Mouse (Mus musculus): ENCODE measurements at regions not wholly inside any gene's neighbourhood (a gene's known extent, or its start where the extent isn't known, plus 50 kb on each side); places are given as distances from the start of the nearest gene placed in this dataset.
A peak's percentile ranks its signal among the peaks of the same experiment; 100 is the strongest.

GRCm38 (mm10) chr10:46321040-46321439 is 743.4 kb downstream of the Hace1 start:
- ATAC-seq = no peak
- Histone ChIP-seq H3K4me1 (no peaks in the 10 kb centered on the region), H3K36me3 (ENCODE audit: poor library complexity, severe bottlenecking) (no peaks in the 10 kb centered on the region), H3K9me3 (replicated peaks) (no peaks in the 10 kb centered on the region; the same call in 1 of the 2 replicates), H3K9ac (no peak overlapping the region), H3K4me3 (no peak overlapping the region), H3K27me3 (no peaks in the 10 kb centered on the region), H3K4me2 (no peak overlapping the region), H3K27ac (no peak overlapping the region)
- 95% methylated on average over 3 of the region's 3 CpGs for WGBS

GRCm38 (mm10) chr10:46329052-46329451 is 751.4 kb downstream of the Hace1 start:
- H3K4me2 ChIP-seq = no peak overlapping the region
- no peaks in the 10 kb centered on the region for H3K36me3 ChIP-seq (ENCODE audit: poor library complexity, severe bottlenecking)
- H3K27me3 ChIP-seq = no peaks in the 10 kb centered on the region
- no peak overlapping the region for H3K4me3 ChIP-seq
- H3K9ac ChIP-seq = no peak overlapping the region
- H3K4me1 ChIP-seq = no peaks in the 10 kb centered on the region
- H3K27ac ChIP-seq = no peak overlapping the region
- 72% methylated on average over 1 of the region's 1 CpGs for WGBS
- ATAC-seq = 0 out of 2 replicates have a peak, but pooled peaks have one; percentile 23
- H3K9me3 ChIP-seq (replicated peaks) = no peaks in the 10 kb centered on the region; the same call in 1 of the 2 replicates

GRCm38 (mm10) chr10:46331599-46332283 is 754.1 kb downstream of the Hace1 start:
- Histone ChIP-seq H3K36me3 (ENCODE audit: poor library complexity, severe bottlenecking) (no peaks in the 10 kb centered on the region), H3K4me1 (no peaks in the 10 kb centered on the region), H3K27ac (no peak overlapping the region)

GRCm38 (mm10) chr10:46333231-46333630 is 755.6 kb downstream of the Hace1 start:
- Histone ChIP-seq H3K4me1 (no peaks in the 10 kb centered on the region), H3K27ac (no peak overlapping the region), H3K9me3 (replicated peaks) (no peaks in the 10 kb centered on the region), H3K4me2 (no peak overlapping the region), H3K27me3 (no peaks in the 10 kb centered on the region), H3K9ac (no peak overlapping the region), H3K4me3 (no peak overlapping the region), H3K36me3 (ENCODE audit: poor library complexity, severe bottlenecking) (no peaks in the 10 kb centered on the region)
- ATAC-seq = no peak

More at GRCm38 (mm10) chr10:46331599-46332283, 754.1 kb downstream of the Hace1 start:
- H3K4me3 ChIP-seq = no peak overlapping the region
- no peak overlapping the region for H3K9ac ChIP-seq
- H3K4me2 ChIP-seq = no peak overlapping the region
- H3K27me3 ChIP-seq = no peaks in the 10 kb centered on the region
- no peaks in the 10 kb centered on the region for H3K9me3 ChIP-seq (replicated peaks)
- ATAC-seq = peak; percentile 87

DNA sequence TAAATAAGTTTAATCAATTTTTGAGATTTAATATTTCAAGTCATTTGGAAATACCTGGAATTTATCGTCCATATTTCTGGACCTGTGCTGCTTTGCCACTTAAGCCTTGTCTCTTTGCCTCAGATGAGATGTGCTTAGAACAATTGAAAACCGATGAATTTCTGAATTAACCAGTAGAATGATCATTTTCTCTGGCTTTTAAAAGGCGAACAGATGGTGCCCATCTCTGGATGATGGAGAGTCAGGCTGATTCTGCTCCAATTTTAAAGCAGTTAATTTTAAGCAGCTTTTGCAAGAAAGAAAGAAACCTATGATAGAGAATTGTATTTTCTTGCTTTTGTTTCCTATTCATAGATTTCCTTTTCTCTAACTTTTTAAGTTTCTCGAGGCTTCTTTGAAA is 767.7 kb downstream of the Hace1 start:
- Histone ChIP-seq H3K9ac (no peak overlapping the region), H3K36me3 (ENCODE audit: poor library complexity, severe bottlenecking) (no peaks in the 10 kb centered on the region), H3K27me3 (no peaks in the 10 kb centered on the region), H3K4me2 (no peak overlapping the region), H3K9me3 (replicated peaks) (no peaks in the 10 kb centered on the region), H3K4me1 (peaks cover 8% of the 10 kb centered on the region), H3K27ac (no peak overlapping the region), H3K4me3 (no peak overlapping the region)
- WGBS = 71% methylated on average over 4 of the region's 4 CpGs
- ATAC-seq = no peak

GRCm38 (mm10) chr10:46349613-46350012 is 772.0 kb downstream of the Hace1 start:
- Histone ChIP-seq H3K27me3 (no peaks in the 10 kb centered on the region), H3K4me2 (no peak overlapping the region), H3K9me3 (replicated peaks) (no peaks in the 10 kb centered on the region), H3K4me1 (peaks cover 9% of the 10 kb centered on the region), H3K36me3 (ENCODE audit: poor library complexity, severe bottlenecking) (no peaks in the 10 kb centered on the region), H3K9ac (no peak overlapping the region), H3K27ac (no peak overlapping the region), H3K4me3 (no peak overlapping the region)
- peak; percentile 72 for ATAC-seq
- 37% methylated on average over 4 of the region's 4 CpGs for WGBS

GRCm38 (mm10) chr10:46350196-46350595 is 772.6 kb downstream of the Hace1 start:
- no peak overlapping the region for H3K27ac ChIP-seq
- H3K4me3 ChIP-seq = no peak overlapping the region
- H3K9ac ChIP-seq = no peak overlapping the region
- no peaks in the 10 kb centered on the region for H3K27me3 ChIP-seq
- H3K4me1 ChIP-seq = peaks cover 9% of the 10 kb centered on the region
- 13% methylated on average over 2 of the region's 2 CpGs for WGBS
- no peak overlapping the region for H3K4me2 ChIP-seq
- ATAC-seq = peak; percentile 70
- H3K9me3 ChIP-seq (replicated peaks) = no peaks in the 10 kb centered on the region
- no peaks in the 10 kb centered on the region for H3K36me3 ChIP-seq (ENCODE audit: poor library complexity, severe bottlenecking)

GRCm38 (mm10) chr10:46356775-46357174 is 779.1 kb downstream of the Hace1 start:
- Histone ChIP-seq H3K9me3 (replicated peaks) (no peaks in the 10 kb centered on the region), H3K36me3 (ENCODE audit: poor library complexity, severe bottlenecking) (no peaks in the 10 kb centered on the region), H3K4me2 (no peak overlapping the region), H3K4me3 (no peak overlapping the region), H3K4me1 (no peaks in the 10 kb centered on the region), H3K9ac (no peak overlapping the region), H3K27me3 (no peaks in the 10 kb centered on the region), H3K27ac (no peak overlapping the region)
- ATAC-seq = no peak
- 75% methylated on average over 1 of the region's 1 CpGs for WGBS

DNA sequence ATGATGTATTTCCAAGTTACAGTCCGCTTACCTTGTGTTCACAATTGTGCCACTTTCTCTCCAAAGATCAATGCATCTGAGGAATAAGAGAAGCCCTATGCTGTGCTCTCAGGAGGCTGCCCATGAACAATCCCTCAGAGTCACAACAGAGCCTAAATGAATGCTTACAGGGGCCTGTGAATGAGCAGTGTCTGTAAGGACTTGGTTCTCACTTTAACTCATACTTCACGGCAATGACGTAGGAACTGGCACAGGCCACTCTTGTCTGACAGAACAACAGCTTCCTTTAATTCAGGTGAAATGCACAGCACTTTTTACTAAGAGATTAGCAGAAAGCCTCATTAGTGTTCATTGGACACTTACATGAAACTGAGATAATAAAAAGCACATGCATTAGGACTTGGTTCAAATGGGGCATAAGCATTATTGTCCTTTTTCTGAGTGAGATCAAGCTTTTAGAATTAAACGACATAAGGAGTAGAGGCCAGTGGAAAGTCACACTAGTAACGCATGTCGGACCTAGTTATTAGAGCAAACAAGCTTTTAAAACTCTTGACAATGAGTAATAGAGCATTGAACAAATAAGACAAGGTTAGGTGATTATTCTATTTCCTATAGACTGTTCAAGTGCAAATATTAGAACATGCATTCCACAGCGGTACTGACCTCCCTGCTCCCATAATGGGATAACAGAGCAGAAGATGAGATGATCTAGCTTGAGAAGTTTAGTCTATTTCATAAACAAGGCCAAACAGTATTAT is 796.3 kb downstream of the Hace1 start:
- Histone ChIP-seq H3K27ac (0 out of 2 replicates have a peak overlapping the region, but pooled peaks have one; percentile 6), H3K4me3 (no peak overlapping the region), H3K27me3 (no peaks in the 10 kb centered on the region), H3K4me2 (no peak overlapping the region), H3K9me3 (replicated peaks) (no peaks in the 10 kb centered on the region), H3K9ac (no peak overlapping the region), H3K4me1 (peaks cover 11% of the 10 kb centered on the region), H3K36me3 (ENCODE audit: poor library complexity, severe bottlenecking) (no peaks in the 10 kb centered on the region)
- ATAC-seq = peak; percentile 78
- WGBS = 30% methylated on average over 7 of the region's 7 CpGs

DNA sequence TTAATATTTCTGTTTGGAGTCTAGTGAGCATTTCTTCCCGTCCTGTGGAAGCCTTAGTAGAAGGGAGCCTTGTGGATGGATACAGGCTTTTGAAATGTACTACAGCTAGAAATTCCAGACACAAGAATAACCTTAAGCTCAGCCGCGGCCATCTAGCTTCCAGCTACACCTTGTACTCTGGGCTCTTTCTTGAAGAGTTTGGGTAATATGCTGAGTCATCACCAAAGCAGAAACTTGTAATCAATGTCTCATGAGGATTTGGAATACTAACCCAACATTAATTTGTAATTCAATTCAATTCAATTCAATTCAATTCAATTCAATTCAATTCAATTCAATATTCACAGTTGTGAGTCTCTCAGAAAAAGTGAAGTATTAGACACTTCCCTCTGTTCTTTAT is 797.0 kb downstream of the Hace1 start:
- Histone ChIP-seq H3K4me2 (no peak overlapping the region), H3K27ac (no peak overlapping the region), H3K9ac (no peak overlapping the region), H3K36me3 (ENCODE audit: poor library complexity, severe bottlenecking) (no peaks in the 10 kb centered on the region), H3K4me3 (no peak overlapping the region), H3K27me3 (no peaks in the 10 kb centered on the region), H3K9me3 (replicated peaks) (no peaks in the 10 kb centered on the region), H3K4me1 (peaks cover 11% of the 10 kb centered on the region)
- no peak for ATAC-seq
- WGBS = 73% methylated on average over 3 of the region's 3 CpGs

- H3K27me3 ChIP-seq = no peaks in the 10 kb centered on the region
- no peaks in the 10 kb centered on the region for H3K4me1 ChIP-seq
- H3K9ac ChIP-seq = no peak overlapping the region
- no peak overlapping the region for H3K4me2 ChIP-seq
- no peaks in the 10 kb centered on the region for H3K9me3 ChIP-seq (replicated peaks)
- no peak overlapping the region for H3K4me3 ChIP-seq
- no peaks in the 10 kb centered on the region for H3K36me3 ChIP-seq (ENCODE audit: poor library complexity, severe bottlenecking)
- no peak for ATAC-seq
- WGBS = 89% methylated on average over 4 of the region's 4 CpGs
- H3K27ac ChIP-seq = no peak overlapping the region
Observed at GRCm38 (mm10) chr10:46397089-46397488, 819.5 kb downstream of the Hace1 start.

DNA sequence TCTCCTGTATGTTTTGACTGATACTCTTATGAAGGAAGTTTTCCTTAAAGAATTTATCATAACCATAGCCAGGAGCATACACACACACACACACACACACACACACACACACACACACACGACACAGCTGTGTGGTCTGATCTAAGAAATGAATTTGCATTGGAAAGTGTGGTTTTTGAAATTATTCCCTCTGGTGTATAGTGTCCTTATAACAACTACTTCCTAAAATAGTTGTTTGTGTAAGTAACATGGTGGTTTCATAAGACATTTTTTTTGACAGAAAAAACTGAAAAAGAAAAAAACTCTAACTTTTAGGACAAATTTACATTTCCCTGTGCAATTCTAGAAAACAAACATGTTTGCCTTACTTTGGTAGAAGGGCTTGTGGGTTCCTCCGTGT is 826.3 kb downstream of the Hace1 start:
- H3K27ac ChIP-seq = no peak overlapping the region
- WGBS = 81% methylated on average over 2 of the region's 2 CpGs
- no peaks in the 10 kb centered on the region for H3K36me3 ChIP-seq (ENCODE audit: poor library complexity, severe bottlenecking)
- ATAC-seq = no peak
- H3K4me2 ChIP-seq = no peak overlapping the region
- H3K9me3 ChIP-seq (replicated peaks) = no peaks in the 10 kb centered on the region
- H3K4me1 ChIP-seq = no peaks in the 10 kb centered on the region
- no peak overlapping the region for H3K9ac ChIP-seq
- H3K4me3 ChIP-seq = no peak overlapping the region
- H3K27me3 ChIP-seq = no peaks in the 10 kb centered on the region

Data from forebrain, embryonic 13.5 days (tissue).